Mouse (Mus musculus) liver, embryonic 11.5 days (tissue): ENCODE results near the gene H2-Oa. TPM values are rescaled to one million over a fixed set of nuclear protein-coding genes. Genes with fewer than 3 reads are reported as not detected.

Experiments used
- ATAC-seq: fragments of 200-750 bp; cut with Nextera tagmentation; replicated peaks from 2 replicates; pipeline ENCODE4 v1.8.0; 2017; ENCODE audit warnings: moderate number of reproducible peaks, mild to moderate bottlenecking, moderate TSS enrichment, moderate library complexity; ENCODE audit not compliant: low FRiP score
- DNase-seq: peaks from one replicate; pipeline ENCODE4 v3.0.0-alpha.2; 2017; ENCODE audit warnings: low spot score
- H3K27ac ChIP-seq: fragments of 300-500 bp; sonication (generic); 2 replicates; pipeline ENCODE4 v1.5.1; 2014; ENCODE audit warnings: mild to moderate bottlenecking, low read depth, low read length, control low read depth
- H3K27me3 ChIP-seq: fragments of 300-500 bp; sonication (generic); replicated peaks from 2 replicates; pipeline ENCODE4 v1.6.1; 2014; ENCODE audit warnings: low read length, mixed read lengths; ENCODE audit not compliant: control insufficient read depth, insufficient read depth
- H3K36me3 ChIP-seq: fragments of 300-500 bp; sonication (generic); 2 replicates; pipeline ENCODE4 v1.6.1; 2014; ENCODE audit warnings: mild to moderate bottlenecking, low read length, moderate library complexity, mixed read lengths; ENCODE audit not compliant: control insufficient read depth, insufficient read depth
- H3K4me1 ChIP-seq: fragments of 300-500 bp; sonication (generic); replicated peaks from 2 replicates; pipeline ENCODE4 v1.6.1; 2014; ENCODE audit warnings: low read length, mixed read lengths; ENCODE audit not compliant: control insufficient read depth, insufficient read depth
- H3K4me2 ChIP-seq: fragments of 300-500 bp; sonication (generic); 2 replicates; pipeline ENCODE4 v1.6.1; 2014; ENCODE audit warnings: mild to moderate bottlenecking, control low read depth, moderate library complexity
- H3K4me3 ChIP-seq: fragments of 300-500 bp; sonication (generic); 2 replicates; pipeline ENCODE4 v1.5.1; 2014; ENCODE audit warnings: low read depth, low read length, control low read depth
- H3K9ac ChIP-seq: fragments of 300-500 bp; sonication (generic); 2 replicates; pipeline ENCODE4 v1.6.1; 2014; ENCODE audit warnings: low read depth, low read length, control low read depth
- H3K9me3 ChIP-seq: fragments of 300-500 bp; sonication (generic); 2 replicates; pipeline ENCODE4 v1.6.1; 2016; ENCODE audit warnings: low read length, inconsistent platforms, mixed read lengths; ENCODE audit not compliant: control insufficient read depth
- WGBS: fragments of 180-500 bp; shearing (Covaris S2); extraction: QIAGEN DNeasy Blood & Tissue Kit; methylation state at CpG from one replicate; pipeline ENCODE4 v1.1.7; 2014; 5-methylcytosine and 5-hydroxymethylcytosine counted together
- polyA plus RNA-seq: library from polyadenylated mRNA; unstranded; fragments of >200 nt; fragmentation: Nextera tagmentation; extraction: Ambion mirVana; gene quantifications from 2 replicates; pipeline ENCODE4 v1.2.1, GENCODE M21; 2014

The H2-Oa gene
- polyA plus RNA-seq, 1 experiment from 2014 or later = 0.26 TPM

GRCm38 (mm10) chr17:34096497-34097010 lies 4.4 kb downstream of the H2-Oa start:
- no peaks in the 10 kb centered on the region for H3K9me3 ChIP-seq
- no peak overlapping the region for H3K4me3 ChIP-seq
- H3K27ac ChIP-seq = no peak overlapping the region
- no peak for DNase-seq
- no peak for ATAC-seq
- H3K9ac ChIP-seq = no peak overlapping the region
- H3K4me2 ChIP-seq = no peak overlapping the region
- no peaks in the 10 kb centered on the region for H3K4me1 ChIP-seq
- H3K27me3 ChIP-seq = peaks cover 2% of the 10 kb centered on the region; the same call in 1 of the 2 replicates
- 65% methylated on average over 3 of the region's 3 CpGs for WGBS
- H3K36me3 ChIP-seq = no peaks in the 10 kb centered on the region

GRCm38 (mm10) chr17:34097272-34097671 lies 5.1 kb downstream of the H2-Oa start:
- WGBS = 61% methylated on average over 5 of the region's 5 CpGs
- Histone ChIP-seq H3K4me3 (no peak overlapping the region), H3K4me2 (no peak overlapping the region), H3K9me3 (no peaks in the 10 kb centered on the region), H3K27me3 (peaks cover 2% of the 10 kb centered on the region; the same call in 1 of the 2 replicates), H3K9ac (no peak overlapping the region), H3K27ac (no peak overlapping the region), H3K36me3 (no peaks in the 10 kb centered on the region), H3K4me1 (no peaks in the 10 kb centered on the region; the same call in 1 of the 2 replicates)
- no peak for DNase-seq
- ATAC-seq = no peak

GRCm38 (mm10) chr17:34098709-34099479 lies 6.8 kb downstream of the H2-Oa start:
- H3K4me3 ChIP-seq = no peak overlapping the region
- H3K9me3 ChIP-seq = no peaks in the 10 kb centered on the region
- no peak for DNase-seq
- H3K4me1 ChIP-seq = no peaks in the 10 kb centered on the region; the same call in 1 of the 2 replicates
- no peak overlapping the region for H3K4me2 ChIP-seq
- peaks cover 2% of the 10 kb centered on the region; the same call in 1 of the 2 replicates for H3K27me3 ChIP-seq
- H3K36me3 ChIP-seq = no peaks in the 10 kb centered on the region
- no peak for ATAC-seq
- WGBS = 48% methylated on average over 10 of the region's 10 CpGs
- H3K27ac ChIP-seq = no peak overlapping the region
- H3K9ac ChIP-seq = no peak overlapping the region

GRCm38 (mm10) chr17:34099531-34099930 lies 7.4 kb downstream of the H2-Oa start:
- DNase-seq (no peak), ATAC-seq (no peak)
- Histone ChIP-seq H3K9me3 (no peaks in the 10 kb centered on the region), H3K36me3 (no peaks in the 10 kb centered on the region), H3K4me2 (no peak overlapping the region), H3K9ac (no peak overlapping the region), H3K27ac (no peak overlapping the region), H3K4me1 (no peaks in the 10 kb centered on the region; the same call in 1 of the 2 replicates), H3K4me3 (no peak overlapping the region), H3K27me3 (peaks cover 2% of the 10 kb centered on the region; the same call in 1 of the 2 replicates)
- 74% methylated on average over 5 of the region's 5 CpGs for WGBS

- no peak for DNase-seq
- Histone ChIP-seq H3K9ac (no peak overlapping the region), H3K4me1 (no peaks in the 10 kb centered on the region; the same call in 1 of the 2 replicates), H3K9me3 (no peaks in the 10 kb centered on the region), H3K27me3 (no peaks in the 10 kb centered on the region; the same call in 1 of the 2 replicates), H3K36me3 (no peaks in the 10 kb centered on the region), H3K4me2 (no peak overlapping the region), H3K27ac (no peak overlapping the region), H3K4me3 (no peak overlapping the region)
- 30% methylated on average over 5 of the region's 5 CpGs for whole genome bisulfite sequencing
- no peak for ATAC-seq
These were observed 9.0 kb downstream of the H2-Oa start for GRCm38 (mm10) chr17:34101185-34101584.

GRCm38 (mm10) chr17:34101604-34102032 lies 9.5 kb downstream of the H2-Oa start:
- Histone ChIP-seq H3K27ac (no peak overlapping the region), H3K4me1 (no peaks in the 10 kb centered on the region; the same call in 1 of the 2 replicates), H3K4me3 (no peak overlapping the region), H3K27me3 (no peaks in the 10 kb centered on the region; the same call in 1 of the 2 replicates), H3K36me3 (no peaks in the 10 kb centered on the region), H3K9ac (no peak overlapping the region; the same call in 1 of the 2 replicates), H3K4me2 (peak overlapping the region; percentile 63), H3K9me3 (no peaks in the 10 kb centered on the region)
- 5% methylated on average over 12 of the region's 12 CpGs for WGBS
- ATAC-seq (peak; percentile 75), DNase-seq (peak; percentile 91)

GRCm38 (mm10) chr17:34102831-34103230 lies 10.7 kb downstream of the H2-Oa start:
- 72% methylated on average over 6 of the region's 6 CpGs for WGBS
- Histone ChIP-seq H3K9me3 (no peaks in the 10 kb centered on the region), H3K27ac (no peak overlapping the region)

GRCm38 (mm10) chr17:34104804-34105203 lies 12.7 kb downstream of the H2-Oa start:
- WGBS = 81% methylated on average over 9 of the region's 9 CpGs

More at GRCm38 (mm10) chr17:34102831-34103230, 10.7 kb downstream of the H2-Oa start:
- no peak for ATAC-seq
- Histone ChIP-seq H3K36me3 (no peaks in the 10 kb centered on the region), H3K27me3 (no peaks in the 10 kb centered on the region; the same call in 1 of the 2 replicates), H3K4me2 (no peak overlapping the region), H3K4me1 (no peaks in the 10 kb centered on the region; the same call in 1 of the 2 replicates), H3K4me3 (no peak overlapping the region), H3K9ac (no peak overlapping the region)
- DNase-seq = no peak

More at GRCm38 (mm10) chr17:34104804-34105203, 12.7 kb downstream of the H2-Oa start:
- Histone ChIP-seq H3K36me3 (0 out of 2 replicates have a peak, but pooled peaks cover 4% of the 10 kb centered on the region), H3K4me3 (no peak overlapping the region), H3K27me3 (no peaks in the 10 kb centered on the region; the same call in 1 of the 2 replicates), H3K4me2 (no peak overlapping the region), H3K4me1 (no peaks in the 10 kb centered on the region; the same call in 1 of the 2 replicates), H3K27ac (no peak overlapping the region), H3K9me3 (no peaks in the 10 kb centered on the region), H3K9ac (no peak overlapping the region)
- DNase-seq (no peak), ATAC-seq (no peak)
